Mouse (Mus musculus) ES-CJ7 (cell line): ENCODE data around the gene Rbm28.
"Not testable (repeated sequence)": the region's sequence is repeated elsewhere in the genome, so short reads cannot be mapped to it uniquely, and the experiment has no call there.

Experiments used
- DNase-seq: peaks from one replicate; pipeline ENCODE4 v3.0.0; 2011; ENCODE audit warnings: low read depth, low spot score

The Rbm28 gene

GRCm38 (mm10) chr6:29193961-29194750, 29.4 kb upstream of the Rbm28 start:
- peak; percentile 48 for DNase-seq

GRCm38 (mm10) chr6:29187936-29188335, 23.1 kb upstream of the Rbm28 start:
- DNase-seq, result no peak

GRCm38 (mm10) chr6:29179843-29180242, 15.0 kb upstream of the Rbm28 start:
- DNase-seq, result no peak

- DNase-seq, result peak; percentile 61
Observed at GRCm38 (mm10) chr6:29178888-29179658, 14.3 kb upstream of the Rbm28 start, which contains the start of gene Prrt4. Gene Prrt4, minus strand, starts transcription at chr6:29179584.

- peak; percentile 57 for DNase-seq
Observed at GRCm38 (mm10) chr6:29177901-29178879, 13.4 kb upstream of the Rbm28 start.

GRCm38 (mm10) chr6:29175113-29175512, 10.3 kb upstream of the Rbm28 start:
- DNase-seq, result no peak

- no peak for DNase-seq
Observed at GRCm38 (mm10) chr6:29174368-29174767, 9.6 kb upstream of the Rbm28 start.

- DNase-seq, result peak; percentile 75
Observed at GRCm38 (mm10) chr6:29170952-29171388, 6.2 kb upstream of the Rbm28 start.

- DNase-seq, result peak; percentile 57
Observed at GRCm38 (mm10) chr6:29170063-29170921, 5.5 kb upstream of the Rbm28 start.

- DNase-seq, result no peak
Observed at GRCm38 (mm10) chr6:29169675-29170062, 4.9 kb upstream of the Rbm28 start.

- DNase-seq, result no peak
Observed at GRCm38 (mm10) chr6:29168871-29169270, 4.1 kb upstream of the Rbm28 start.

- peak; percentile 69 for DNase-seq
Observed at GRCm38 (mm10) chr6:29166196-29166595, 1.4 kb upstream of the Rbm28 start.

GRCm38 (mm10) chr6:29161291-29161690, 3.5 kb downstream of the Rbm28 start:
- DNase-seq, result not testable (repeated sequence)

- no peak for DNase-seq
Observed at GRCm38 (mm10) chr6:29160786-29161185, 4.0 kb downstream of the Rbm28 start.

- no peak for DNase-seq
Observed at GRCm38 (mm10) chr6:29156326-29156725, 8.5 kb downstream of the Rbm28 start.

GRCm38 (mm10) chr6:29150001-29150400, 14.8 kb downstream of the Rbm28 start:
- no peak for DNase-seq

- DNase-seq, result no peak
Observed at GRCm38 (mm10) chr6:29147407-29148010, 17.3 kb downstream of the Rbm28 start.

- no peak for DNase-seq
Observed at GRCm38 (mm10) chr6:29146641-29147040, 18.2 kb downstream of the Rbm28 start.

- no peak for DNase-seq
Observed at GRCm38 (mm10) chr6:29145456-29146307, 19.1 kb downstream of the Rbm28 start.
